Mouse (Mus musculus): ENCODE measurements around the gene Ccdc32.

The Ccdc32 gene

DNA sequence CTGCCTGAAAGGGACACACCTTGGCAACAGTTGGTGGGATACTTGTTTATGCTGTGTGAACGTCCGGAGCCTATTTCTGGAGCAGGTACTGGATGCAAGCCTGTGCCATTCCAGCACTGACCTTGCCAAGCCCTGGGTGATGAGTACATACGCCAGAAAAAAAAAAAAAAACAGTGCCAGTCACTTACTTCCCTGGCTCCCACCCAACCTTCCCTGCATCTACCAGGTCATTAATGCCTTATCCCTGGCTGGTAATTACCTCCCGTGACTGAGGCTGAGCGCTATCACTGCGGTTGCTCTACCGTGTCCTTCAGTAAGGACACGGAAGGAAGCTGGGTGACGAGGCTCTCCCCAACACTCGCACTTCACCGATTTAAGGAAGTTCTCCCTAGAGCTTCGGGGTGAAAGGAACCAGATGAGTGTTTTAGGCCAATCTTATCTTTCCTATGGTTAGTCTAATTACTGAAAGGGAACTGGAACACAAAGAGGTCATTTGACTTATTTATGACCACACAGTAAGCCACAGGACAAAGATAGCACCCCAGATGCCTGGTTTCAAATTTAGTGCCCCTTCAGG lies 13.5 kb downstream of the Ccdc32 start:
- DNase-seq (ENCODE audit: low spot score in 2 of 2): peak in 1 of 2 experiments; percentile 24

DNA sequence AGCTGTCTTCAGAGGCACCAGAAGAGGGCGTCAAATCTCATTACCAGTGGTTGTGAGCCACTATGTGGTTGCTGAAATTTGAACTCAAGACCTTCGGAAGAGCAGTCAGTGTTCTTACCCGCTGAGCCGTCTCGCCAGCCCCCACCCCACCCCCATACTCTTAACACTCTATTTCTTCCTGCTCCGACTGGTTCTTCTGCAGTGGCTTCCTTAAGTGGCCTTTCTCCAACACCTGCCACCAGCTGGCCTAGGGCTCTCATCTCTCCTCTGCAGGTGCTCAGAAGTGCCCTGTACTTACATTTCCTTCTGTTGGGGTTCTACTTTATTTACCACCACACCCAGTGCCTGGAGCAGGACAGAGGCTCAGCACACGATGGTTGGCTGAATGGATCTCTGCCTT lies 14.2 kb downstream of the Ccdc32 start:
- DNase-seq (ENCODE audit: low spot score in 2 of 2): no peak

DNA sequence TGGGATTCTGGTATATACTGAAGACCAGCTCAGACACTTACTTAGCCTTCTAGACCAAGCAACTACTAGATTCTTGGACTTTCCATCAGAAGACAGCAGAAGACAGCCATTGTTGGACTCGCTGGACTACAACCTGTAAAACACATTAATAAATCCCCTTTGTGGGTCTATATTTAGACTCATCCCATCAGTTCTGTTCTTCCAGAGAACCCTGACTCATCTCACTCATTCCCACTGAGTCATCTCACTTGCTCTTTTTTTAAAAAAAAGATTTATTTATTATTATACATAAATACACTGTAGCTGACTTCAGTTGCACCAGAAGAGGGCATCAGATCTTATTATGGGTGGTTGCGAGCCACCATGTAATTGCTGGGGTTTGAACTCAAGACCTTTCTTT lies 19.8 kb downstream of the Ccdc32 start:
- no peak for DNase-seq (ENCODE audit: low spot score in 2 of 2)

DNA sequence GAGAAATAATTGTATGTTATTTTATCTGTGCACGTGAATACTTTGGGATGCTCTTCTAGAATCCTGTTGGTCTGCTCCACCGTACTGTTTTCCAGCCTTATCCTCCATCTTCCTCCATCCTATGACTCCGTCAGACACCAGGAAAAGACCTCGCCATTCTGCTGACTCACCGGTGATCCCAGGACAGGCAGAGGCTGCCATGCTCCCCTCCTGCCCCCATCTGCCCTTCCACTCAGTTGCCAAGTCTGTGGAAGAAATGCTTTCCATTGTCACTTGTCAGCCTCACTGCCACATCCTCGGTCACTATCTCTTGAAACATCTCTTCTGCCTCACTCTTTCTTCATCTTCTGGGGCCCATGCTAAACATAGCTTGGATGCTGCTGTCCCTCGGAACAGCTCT lies 22.3 kb downstream of the Ccdc32 start:
- DNase-seq (ENCODE audit: low spot score in 2 of 2): no peak

DNA sequence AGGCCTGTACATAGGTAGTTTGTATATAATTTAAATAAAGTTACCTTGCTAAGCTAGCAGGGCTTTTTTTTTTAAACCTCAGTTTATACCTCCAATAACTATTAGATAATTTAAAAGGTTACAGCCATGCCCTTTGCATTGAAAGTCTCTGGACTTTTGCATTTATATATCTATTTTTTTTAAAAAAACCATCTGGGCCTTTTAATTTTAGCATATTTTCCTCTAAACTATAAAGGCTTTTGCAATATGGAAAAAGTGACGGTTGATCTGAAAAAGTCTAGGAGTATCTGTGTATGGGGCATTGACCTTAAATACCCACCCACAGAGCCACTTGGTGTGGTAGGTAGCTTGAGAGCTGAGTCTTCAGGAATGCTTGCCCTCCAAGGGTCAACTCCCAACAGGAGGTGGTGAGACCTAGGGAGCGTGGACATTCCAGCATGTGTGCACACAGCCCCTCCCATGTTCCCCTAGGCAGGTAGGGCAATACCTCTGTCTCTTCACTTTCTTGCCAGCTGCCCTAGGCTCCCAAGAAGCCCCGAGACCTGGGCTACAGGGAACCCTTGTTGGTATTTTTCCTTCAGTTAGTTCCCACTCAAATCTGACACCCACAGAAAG lies 30.1 kb downstream of the Ccdc32 start:
- DNase-seq (ENCODE audit: low spot score in 2 of 2): no peak

DNA sequence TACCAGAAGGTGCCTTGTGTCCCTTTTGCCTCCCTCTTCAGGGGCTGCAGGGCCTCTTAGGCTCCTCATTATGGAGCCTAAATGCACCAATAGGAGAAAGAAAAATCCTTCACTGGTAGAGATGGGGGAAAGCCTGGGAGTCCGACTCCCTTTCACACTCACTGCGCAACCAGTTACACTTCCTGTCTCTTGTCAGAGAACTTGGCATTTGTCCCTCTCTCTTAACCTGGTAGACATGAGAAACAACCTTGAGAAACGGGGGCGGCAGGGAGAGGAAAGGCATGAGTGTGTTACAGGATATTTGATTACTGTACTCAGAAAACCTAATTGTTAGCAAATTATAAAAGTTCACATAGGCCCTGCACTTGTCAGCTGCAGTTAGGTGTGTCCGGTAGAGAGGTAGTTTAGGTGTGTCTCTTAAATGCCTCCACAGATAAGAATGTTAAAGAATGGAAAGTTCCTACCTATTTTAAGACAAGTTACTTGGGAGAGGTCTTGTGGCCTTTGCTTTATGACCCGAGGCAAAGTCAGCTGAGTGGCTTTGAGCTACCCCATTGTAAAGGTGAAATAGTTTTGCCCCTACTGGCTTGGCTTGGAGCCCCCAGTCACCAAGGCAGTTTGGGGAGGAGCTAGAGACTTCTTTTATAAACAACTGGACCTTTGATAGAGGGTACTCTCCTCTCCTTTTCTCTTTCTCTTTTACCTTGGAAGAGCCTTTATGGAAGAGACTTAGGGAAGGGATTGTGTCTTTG lies 30.9 kb downstream of the Ccdc32 start:
- DNase-seq (ENCODE audit: low spot score in 2 of 2): no peak

DNA sequence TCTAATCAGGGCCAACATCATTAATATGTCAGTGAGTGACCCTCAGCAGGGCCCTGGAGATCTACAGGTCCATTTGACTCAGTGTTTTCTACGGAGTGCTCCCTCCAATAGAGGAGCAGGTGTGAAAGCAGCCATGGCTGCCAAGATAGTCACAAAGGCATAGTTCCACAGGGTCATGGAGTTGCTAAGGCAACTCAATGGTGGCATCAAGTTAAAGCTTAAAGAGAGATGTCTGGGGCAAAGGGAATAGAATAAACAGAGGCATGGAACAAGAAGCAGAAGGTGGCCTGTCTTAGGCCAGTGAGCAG lies 32.4 kb downstream of the Ccdc32 start:
- DNase-seq (ENCODE audit: low spot score in 2 of 2): no peak

DNA sequence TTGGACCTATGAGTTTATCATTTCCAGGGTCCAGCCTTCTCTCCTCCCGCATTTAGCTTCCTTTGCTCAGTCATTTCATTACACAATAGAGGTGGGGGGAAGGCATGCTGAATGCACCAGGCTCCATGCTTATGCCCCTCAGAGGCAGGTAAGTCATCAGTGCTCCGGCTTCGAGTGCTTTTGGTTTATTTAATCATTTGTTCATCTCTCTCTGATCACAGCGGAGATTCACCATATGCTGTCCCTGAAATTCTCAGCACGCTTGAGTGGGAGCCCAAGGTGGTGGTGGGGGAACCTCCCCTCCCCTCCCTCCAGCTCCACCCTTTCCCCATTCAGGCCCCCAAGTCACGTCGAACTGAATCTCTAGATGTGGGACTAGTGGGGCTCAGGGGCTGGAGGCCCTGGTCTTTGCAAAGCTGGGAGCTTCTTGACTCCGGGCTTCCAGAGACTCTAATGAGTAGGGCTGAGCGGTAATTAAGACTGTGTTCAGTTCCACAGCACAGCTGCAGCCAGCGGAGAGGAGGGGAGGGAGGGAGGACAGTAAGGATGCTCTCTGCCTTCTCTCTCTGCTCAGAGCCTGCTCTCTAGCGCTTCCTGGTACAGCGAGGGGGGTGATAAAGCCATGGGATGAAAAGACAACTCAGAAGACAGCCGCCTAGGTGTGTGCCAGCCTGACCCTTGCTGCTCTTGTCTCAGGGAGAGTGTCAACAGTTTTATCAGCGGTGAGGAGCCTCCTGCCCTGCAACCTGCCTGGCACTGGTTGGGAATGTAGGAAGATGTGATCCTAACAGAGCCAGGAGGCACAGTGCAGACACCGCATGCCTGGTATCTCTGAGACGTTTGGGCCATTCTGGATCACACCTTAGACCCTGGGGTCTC lies 33.0 kb downstream of the Ccdc32 start:
- no peak for DNase-seq (ENCODE audit: low spot score in 2 of 2)

DNA sequence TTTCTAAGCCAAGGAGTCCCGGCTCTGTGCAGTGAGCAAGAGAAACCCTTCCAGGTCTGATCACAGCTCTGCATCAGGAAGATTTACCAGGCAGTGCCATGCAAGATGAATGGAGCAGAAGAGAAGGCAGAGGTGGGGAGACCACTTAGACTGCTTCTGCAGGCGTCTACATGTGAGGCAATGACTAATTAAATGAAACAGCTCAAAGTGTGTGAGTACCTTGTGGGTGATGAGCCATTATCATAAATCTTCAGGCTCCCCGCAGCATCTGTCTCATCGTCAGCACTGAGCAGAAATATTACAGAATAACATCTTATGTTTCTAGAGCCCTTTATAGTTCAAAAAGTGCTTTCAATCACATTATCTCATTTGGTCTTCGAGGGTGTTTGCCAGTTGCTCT lies 33.7 kb downstream of the Ccdc32 start:
- DNase-seq (ENCODE audit: low spot score in 2 of 2): no peak

DNA sequence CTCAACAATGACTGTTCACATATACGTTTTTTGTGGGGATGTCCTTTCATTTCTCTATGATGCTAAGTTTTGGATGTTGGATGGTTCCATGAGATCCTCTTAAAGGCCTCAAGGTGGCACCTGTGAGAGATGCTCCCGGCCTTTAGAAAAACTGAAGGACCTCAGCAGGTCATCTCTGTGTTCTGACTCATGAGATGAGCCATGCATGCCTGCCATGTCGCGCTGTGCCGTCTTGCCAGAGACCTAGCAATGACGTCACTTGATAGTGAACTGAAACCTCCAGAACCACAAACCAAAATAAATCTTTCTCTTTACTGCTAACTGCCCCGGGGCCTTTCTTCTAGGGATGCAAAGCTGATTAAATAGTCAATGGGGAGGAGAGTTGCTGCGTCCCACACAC lies 45.4 kb downstream of the Ccdc32 start:
- DNase-seq (ENCODE audit: low spot score in 2 of 2): no peak

DNA sequence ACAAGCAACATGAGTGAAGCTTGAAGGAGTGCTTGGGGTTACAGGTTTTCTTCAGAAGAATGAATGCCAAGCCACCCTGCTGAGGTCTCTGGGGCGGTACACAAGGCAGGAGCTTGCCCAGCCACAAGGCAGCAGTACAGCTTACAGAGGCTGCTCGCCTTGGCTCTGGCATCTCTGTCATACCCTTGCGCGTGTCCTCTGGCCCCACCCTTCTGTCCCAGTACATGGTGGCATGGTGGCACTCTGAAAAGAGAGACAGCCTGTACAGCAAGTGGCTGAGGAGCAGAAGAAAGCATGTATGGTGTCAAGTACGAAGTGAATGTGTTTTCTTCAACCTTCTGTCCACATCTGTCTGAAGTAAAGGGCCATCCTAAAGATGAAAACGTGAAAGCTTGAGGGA lies 48.4 kb downstream of the Ccdc32 start:
- no peak for DNase-seq (ENCODE audit: low spot score in 2 of 2)

DNA sequence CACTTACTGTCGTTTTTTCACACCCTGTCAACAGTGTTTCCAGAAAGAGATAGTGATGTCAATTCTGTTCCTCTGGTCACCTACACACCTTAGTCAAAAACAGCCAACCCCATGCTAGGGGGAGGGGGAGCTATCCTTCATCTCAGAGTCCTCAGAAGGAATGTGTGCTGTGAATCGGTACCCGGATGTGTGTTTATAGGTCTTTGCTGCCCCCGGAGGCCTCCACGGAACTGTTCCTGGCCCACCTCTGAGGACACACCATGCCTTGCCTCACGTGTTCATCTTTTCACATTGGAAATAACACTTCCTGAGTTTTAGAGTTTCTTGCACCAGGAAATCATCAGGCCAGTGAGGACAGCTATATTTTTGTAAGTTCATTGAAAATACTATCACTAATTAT lies 51.1 kb downstream of the Ccdc32 start:
- peak in 1 of 2 experiments; percentile 41 for DNase-seq (ENCODE audit: low spot score in 2 of 2)

DNA sequence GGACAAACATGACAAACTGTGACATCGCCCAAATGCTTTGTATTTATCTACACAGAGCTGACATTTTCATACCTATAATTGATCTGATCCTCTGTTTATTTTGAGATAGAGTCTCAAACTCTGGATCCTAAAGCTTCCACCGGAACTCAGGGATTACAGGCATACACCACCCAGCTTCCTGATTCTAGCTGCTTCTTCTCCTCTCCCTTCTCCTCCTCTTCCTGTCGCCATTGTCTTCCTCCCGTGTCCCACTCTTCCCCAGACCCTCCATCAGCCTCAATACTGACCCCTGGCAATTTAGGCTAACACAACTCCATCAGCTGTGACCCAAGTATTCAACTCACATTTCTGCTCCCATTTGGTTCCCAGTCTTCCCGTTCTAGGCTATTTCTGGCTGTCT lies 52.3 kb downstream of the Ccdc32 start:
- DNase-seq (ENCODE audit: low spot score in 2 of 2): no peak

DNA sequence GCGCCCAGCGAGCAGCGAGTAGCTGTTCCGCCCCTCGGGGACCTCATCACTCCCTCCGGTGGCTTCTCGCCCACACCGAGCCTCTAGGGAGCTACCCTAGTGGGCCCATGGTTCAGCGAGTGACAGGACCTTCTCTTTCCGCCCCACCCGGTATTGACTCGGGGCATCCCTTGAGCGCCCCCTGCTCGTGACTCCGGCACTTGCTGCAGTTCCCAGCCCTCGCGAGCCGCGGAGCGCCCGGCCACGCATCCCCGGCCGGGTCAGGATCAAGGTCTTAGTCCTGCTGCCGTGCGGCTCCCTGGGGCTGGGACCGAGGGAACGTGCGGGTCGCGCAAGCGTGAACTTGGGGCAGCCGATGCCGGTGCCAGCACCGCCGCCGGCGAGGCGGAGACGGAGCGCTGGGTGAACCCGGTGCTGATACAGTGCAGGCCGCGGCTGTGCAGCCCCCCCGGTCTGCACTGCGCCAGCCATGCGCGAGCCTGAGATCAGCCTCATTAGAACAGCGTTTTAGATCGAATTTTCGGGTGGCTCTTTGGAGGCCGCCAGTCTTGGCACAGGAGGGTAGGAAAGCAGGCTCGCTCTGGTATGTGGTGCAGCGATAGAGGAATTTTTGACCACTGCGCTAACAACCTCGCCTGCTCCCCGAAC lies 52.8 kb downstream of the Ccdc32 start:
- DNase-seq (ENCODE audit: low spot score in 2 of 2): peak; percentile 86 to 92

DNA sequence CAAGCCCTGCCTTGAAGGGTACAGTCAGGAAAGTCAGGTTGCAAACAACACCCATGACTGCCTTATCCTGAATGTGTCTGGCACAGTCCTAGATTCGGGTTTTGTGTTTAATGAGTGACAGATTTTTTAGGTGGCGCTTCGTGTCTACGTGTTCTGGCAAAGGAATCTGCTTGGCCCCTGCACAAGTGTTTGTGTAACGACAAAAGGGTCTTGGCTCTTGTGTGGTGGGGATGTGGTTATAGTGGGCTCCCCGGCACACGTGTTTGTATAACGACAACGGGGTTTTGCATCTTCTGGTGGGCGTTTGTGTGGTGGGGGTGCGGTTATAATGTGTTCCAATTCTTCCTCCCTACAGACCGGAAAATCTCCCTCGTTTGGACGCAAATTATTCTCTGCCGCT lies 53.3 kb downstream of the Ccdc32 start:
- DNase-seq (ENCODE audit: low spot score in 2 of 2): peak in 1 of 2 experiments; percentile 18

DNA sequence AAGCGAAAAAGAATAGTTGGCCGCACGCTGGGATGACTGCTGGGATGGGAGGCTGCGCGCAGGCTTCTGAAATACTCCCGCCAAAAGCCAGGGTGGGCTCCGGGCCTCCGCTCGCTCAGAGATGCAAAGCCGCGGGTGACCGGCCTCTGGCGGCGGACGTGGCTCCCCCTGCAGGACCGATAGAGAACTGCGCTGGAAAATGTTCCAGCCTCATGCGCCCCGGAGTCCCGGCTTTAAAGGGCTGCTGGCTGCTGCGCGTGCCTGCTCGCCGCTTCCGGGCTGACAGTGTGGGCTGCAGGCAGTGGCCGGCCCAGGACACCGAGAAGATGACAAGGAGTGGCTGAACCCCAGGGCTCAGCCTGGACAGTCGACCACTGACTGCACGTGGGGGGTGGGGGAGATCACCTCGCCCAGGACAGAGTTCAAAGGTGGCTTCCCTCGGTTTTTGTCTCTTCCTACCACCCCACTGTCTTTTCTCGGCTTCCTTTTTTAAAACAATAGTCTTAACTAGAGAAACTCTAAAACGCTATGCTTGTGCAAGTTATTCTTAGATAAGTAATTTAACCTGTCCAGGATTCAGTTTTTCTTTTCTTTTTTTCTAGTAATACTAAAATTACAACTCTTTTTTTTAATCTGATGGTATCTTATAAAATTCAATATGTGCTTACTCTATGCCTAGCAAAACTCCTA lies 56.4 kb downstream of the Ccdc32 start:
- DNase-seq (ENCODE audit: low spot score in 2 of 2): peak; percentile 86 to 88

DNA sequence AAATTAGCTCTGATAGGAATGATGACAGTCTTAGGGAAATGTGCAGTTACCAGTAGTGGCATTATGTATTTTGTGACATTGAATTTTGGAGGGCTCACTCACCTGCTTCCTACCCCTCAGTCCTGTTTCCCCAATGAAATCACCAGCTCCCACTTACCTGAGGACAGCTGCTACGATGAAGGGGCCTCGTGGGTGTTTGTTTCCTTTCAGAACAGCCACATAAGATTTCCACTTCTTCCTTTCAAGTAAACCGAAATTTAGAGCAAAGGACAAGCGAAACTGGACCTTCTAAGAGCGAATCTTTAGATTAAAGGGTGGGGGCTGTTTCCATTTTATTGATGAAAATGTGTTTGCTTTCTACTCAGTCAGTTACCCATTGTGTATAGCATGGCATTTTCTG lies 57.1 kb downstream of the Ccdc32 start:
- DNase-seq (ENCODE audit: low spot score in 2 of 2): no peak

DNA sequence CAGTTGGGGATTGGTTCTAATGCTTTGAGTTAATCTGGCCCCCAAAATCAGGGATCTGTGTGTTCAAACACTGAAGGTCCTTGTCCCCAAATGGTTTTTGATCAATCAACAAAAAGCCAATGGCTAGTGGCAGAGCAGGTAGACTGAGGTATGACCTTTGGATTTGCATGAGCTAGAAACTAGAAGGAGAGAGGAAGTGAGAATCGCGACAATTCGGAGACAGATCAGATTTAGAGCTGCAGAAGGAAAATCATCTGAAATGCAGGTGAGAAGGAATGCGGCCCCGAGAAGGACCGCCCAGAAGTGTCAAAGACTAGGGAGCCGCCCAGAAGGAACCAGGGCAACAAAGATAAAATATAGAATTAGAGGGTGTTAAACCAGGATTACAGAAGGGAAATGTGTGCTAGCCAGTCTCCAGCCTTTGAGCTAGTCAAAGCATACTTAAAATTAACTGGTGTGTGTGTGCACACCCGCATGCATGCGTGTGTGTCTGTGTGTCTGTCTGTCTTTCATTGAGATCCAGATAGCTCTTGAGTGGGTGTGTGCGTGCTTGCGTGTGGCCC lies 59.5 kb downstream of the Ccdc32 start:
- no peak for DNase-seq (ENCODE audit: low spot score in 2 of 2)

Measured in spleen, postnatal 10 days (tissue).